Mouse (Mus musculus): Measurements from ENCODE around the gene Dock6. TPM values are rescaled to one million over a fixed set of nuclear protein-coding genes. Genes with fewer than 3 reads are reported as not detected.
A peak's percentile ranks its signal among the peaks of the same experiment; 100 is the strongest.

The Dock6 gene
- total and polyA plus RNA-seq, 2 experiments from 2014 or later = 8.3 to 15.2 TPM

- Histone ChIP-seq H3K4me3 (ENCODE audit: low read depth, low read length) (peak overlapping the region; percentile 45; the same call in 1 of the 2 replicates), H3K9ac (no peak overlapping the region), H3K9me3 (ENCODE audit: low read length) (no peaks in the 10 kb centered on the region), H3K27ac (ENCODE audit: low read depth, low read length) (no peak overlapping the region), H3K27me3 (ENCODE audit: insufficient read depth, low read length) (no peaks in the 10 kb centered on the region), H3K4me1 (ENCODE audit: insufficient read depth) (no peaks in the 10 kb centered on the region), H3K4me2 (ENCODE audit: low read depth) (peak overlapping the region; percentile 85), H3K36me3 (ENCODE audit: insufficient read depth) (no peaks in the 10 kb centered on the region)
- no peak for TF ChIP-seq CTCF (IDR thresholded peaks at IDR 0.05; ENCODE audit: low read depth)
- no peak for ATAC-seq
- no peak for DNase-seq
- WGBS = 53% methylated on average over 3 of the region's 3 CpGs
Measured at GRCm38 (mm10) chr9:21799010-21799350, 53.5 kb downstream of the Dock6 start.

- WGBS = under 1% methylated on average over 44 of the region's 52 CpGs
- peak within 1 kb of the TSS; percentile 51 for H3K9ac ChIP-seq
Measured at GRCm38 (mm10) chr9:21798345-21799009, 54.0 kb downstream of the Dock6 start, which contains the start of gene Kank2. Kank2 (minus strand) TSS chr9:21798744.

DNA sequence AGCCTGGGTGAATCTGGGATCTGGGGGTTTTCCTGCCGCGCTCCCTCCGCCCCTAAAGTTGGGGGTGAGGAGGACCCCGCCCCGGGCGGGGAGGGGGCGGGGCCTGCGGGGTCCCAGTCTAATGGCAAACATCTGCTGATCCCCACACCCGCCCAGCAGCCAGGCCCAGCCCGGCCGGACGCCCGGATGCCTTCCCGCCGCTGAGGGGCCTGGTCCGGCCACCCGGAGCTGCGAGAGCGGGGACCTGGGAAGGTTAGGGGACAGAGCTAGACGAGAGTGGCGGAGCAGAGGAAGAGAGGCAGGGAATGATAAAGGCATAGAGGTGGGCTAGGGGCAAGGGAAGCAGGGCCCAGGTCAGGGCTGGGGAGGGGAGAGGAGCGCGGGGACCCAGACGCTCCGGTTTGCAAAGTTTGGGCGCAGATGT lies 54.5 kb downstream of the Dock6 start:
- no peak for TF ChIP-seq CTCF (IDR thresholded peaks at IDR 0.05; ENCODE audit: low read depth)
- no peak for DNase-seq

More at GRCm38 (mm10) chr9:21798345-21799009, 54.0 kb downstream of the Dock6 start, which contains the start of gene Kank2:
- TF ChIP-seq CTCF (IDR thresholded peaks at IDR 0.05; ENCODE audit: low read depth) = no peak
- Histone ChIP-seq H3K36me3 (ENCODE audit: insufficient read depth) (no peaks in the 10 kb centered on the region), H3K4me2 (ENCODE audit: low read depth) (peak within 1 kb of the TSS; percentile 85), H3K27ac (ENCODE audit: low read depth, low read length) (peak within 1 kb of the TSS; percentile 22; the same call in 1 of the 2 replicates), H3K4me3 (ENCODE audit: low read depth, low read length) (peak within 1 kb of the TSS; percentile 45), H3K4me1 (ENCODE audit: insufficient read depth) (no peaks in the 10 kb centered on the region), H3K9me3 (ENCODE audit: low read length) (no peaks in the 10 kb centered on the region), H3K27me3 (ENCODE audit: insufficient read depth, low read length) (no peaks in the 10 kb centered on the region)
- ATAC-seq (peak; percentile 73), DNase-seq (peak; percentile 64)

GRCm38 (mm10) chr9:21796919-21797318 lies 55.5 kb downstream of the Dock6 start:
- TF ChIP-seq CTCF (IDR thresholded peaks at IDR 0.05; ENCODE audit: low read depth) = no peak

More for the DNA sequence above, 54.5 kb downstream of the Dock6 start:
- H3K27me3 ChIP-seq (ENCODE audit: insufficient read depth, low read length) = no peaks in the 10 kb centered on the region
- 2% methylated on average over 25 of the region's 26 CpGs for WGBS
- ATAC-seq = no peak; the same call in none of the 2 replicates
- H3K27ac ChIP-seq (ENCODE audit: low read depth, low read length) = peak overlapping the region; percentile 22; the same call in 1 of the 2 replicates
- peak overlapping the region; percentile 45 for H3K4me3 ChIP-seq (ENCODE audit: low read depth, low read length)
- peak overlapping the region; percentile 85 for H3K4me2 ChIP-seq (ENCODE audit: low read depth)
- H3K9me3 ChIP-seq (ENCODE audit: low read length) = no peaks in the 10 kb centered on the region
- H3K9ac ChIP-seq = peak overlapping the region; percentile 51
- no peaks in the 10 kb centered on the region for H3K4me1 ChIP-seq (ENCODE audit: insufficient read depth)
- no peaks in the 10 kb centered on the region for H3K36me3 ChIP-seq (ENCODE audit: insufficient read depth)

DNA sequence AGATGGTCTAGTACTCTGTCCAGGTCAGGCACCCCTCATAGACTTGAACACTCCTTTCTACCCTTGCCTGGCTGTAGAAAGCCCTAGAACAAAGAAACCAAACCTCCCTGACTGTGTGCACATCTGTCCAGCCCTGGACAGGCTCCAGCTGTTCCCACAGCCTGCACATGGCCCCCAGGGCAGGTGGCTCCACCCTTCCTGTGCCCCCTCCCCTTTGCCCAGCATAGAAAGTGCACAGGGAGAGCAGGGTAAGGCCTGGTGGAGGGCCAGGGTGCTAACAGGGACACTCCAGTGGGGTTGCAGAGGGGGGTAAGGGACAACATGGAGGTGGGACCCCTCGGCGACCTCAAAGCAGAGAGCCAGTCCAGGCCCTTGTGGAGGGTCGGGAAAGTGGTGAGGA lies 56.2 kb downstream of the Dock6 start:
- no peaks in the 10 kb centered on the region for H3K9me3 ChIP-seq (ENCODE audit: low read length)
- H3K9ac ChIP-seq = no peak overlapping the region
- H3K4me2 ChIP-seq (ENCODE audit: low read depth) = no peak overlapping the region
- DNase-seq = no peak
- H3K27ac ChIP-seq (ENCODE audit: low read depth, low read length) = no peak overlapping the region
- TF ChIP-seq CTCF (IDR thresholded peaks at IDR 0.05; ENCODE audit: low read depth) = no peak
- WGBS = 76% methylated on average over 3 of the region's 3 CpGs
- no peaks in the 10 kb centered on the region for H3K27me3 ChIP-seq (ENCODE audit: insufficient read depth, low read length)
- no peaks in the 10 kb centered on the region for H3K4me1 ChIP-seq (ENCODE audit: insufficient read depth)
- ATAC-seq = no peak
- H3K4me3 ChIP-seq (ENCODE audit: low read depth, low read length) = no peak overlapping the region
- H3K36me3 ChIP-seq (ENCODE audit: insufficient read depth) = no peaks in the 10 kb centered on the region

More at GRCm38 (mm10) chr9:21796919-21797318, 55.5 kb downstream of the Dock6 start:
- ATAC-seq = no peak
- no peaks in the 10 kb centered on the region for H3K27me3 ChIP-seq (ENCODE audit: insufficient read depth, low read length)
- WGBS = 63% methylated on average over 3 of the region's 3 CpGs
- no peak overlapping the region for H3K4me2 ChIP-seq (ENCODE audit: low read depth)
- no peak overlapping the region for H3K4me3 ChIP-seq (ENCODE audit: low read depth, low read length)
- H3K4me1 ChIP-seq (ENCODE audit: insufficient read depth) = no peaks in the 10 kb centered on the region
- no peaks in the 10 kb centered on the region for H3K36me3 ChIP-seq (ENCODE audit: insufficient read depth)
- no peak for DNase-seq
- no peak overlapping the region for H3K27ac ChIP-seq (ENCODE audit: low read depth, low read length)
- no peak overlapping the region for H3K9ac ChIP-seq
- no peaks in the 10 kb centered on the region for H3K9me3 ChIP-seq (ENCODE audit: low read length)

DNA sequence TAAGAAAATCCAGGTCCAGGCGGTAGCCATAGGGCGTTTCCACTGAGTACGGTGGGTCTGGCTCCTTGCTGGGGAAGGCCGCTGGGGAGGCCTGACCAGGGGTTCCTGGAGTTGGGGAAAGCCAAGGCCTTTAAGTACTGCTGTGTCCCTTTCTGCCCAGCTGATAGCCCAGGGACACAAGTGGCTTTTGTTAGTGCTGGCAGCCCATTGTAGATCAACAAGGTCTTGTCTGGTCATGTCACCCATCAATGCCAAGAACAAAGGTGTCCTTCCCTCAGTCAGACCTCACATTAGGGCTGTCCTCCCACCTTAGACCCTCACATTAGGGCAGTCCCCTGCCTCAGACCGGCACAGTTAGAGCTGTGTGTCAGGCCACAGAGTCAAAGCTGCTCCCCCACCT lies 56.9 kb downstream of the Dock6 start:
- no peaks in the 10 kb centered on the region for H3K27me3 ChIP-seq (ENCODE audit: insufficient read depth, low read length)
- no peaks in the 10 kb centered on the region for H3K9me3 ChIP-seq (ENCODE audit: low read length)
- no peak for TF ChIP-seq CTCF (IDR thresholded peaks at IDR 0.05; ENCODE audit: low read depth)
- no peaks in the 10 kb centered on the region for H3K36me3 ChIP-seq (ENCODE audit: insufficient read depth)
- DNase-seq (no peak), ATAC-seq (no peak)
- no peak overlapping the region for H3K27ac ChIP-seq (ENCODE audit: low read depth, low read length)
- H3K4me1 ChIP-seq (ENCODE audit: insufficient read depth) = no peaks in the 10 kb centered on the region
- no peak overlapping the region for H3K9ac ChIP-seq
- WGBS = 84% methylated on average over 5 of the region's 5 CpGs
- no peak overlapping the region for H3K4me2 ChIP-seq (ENCODE audit: low read depth)
- H3K4me3 ChIP-seq (ENCODE audit: low read depth, low read length) = no peak overlapping the region

DNA sequence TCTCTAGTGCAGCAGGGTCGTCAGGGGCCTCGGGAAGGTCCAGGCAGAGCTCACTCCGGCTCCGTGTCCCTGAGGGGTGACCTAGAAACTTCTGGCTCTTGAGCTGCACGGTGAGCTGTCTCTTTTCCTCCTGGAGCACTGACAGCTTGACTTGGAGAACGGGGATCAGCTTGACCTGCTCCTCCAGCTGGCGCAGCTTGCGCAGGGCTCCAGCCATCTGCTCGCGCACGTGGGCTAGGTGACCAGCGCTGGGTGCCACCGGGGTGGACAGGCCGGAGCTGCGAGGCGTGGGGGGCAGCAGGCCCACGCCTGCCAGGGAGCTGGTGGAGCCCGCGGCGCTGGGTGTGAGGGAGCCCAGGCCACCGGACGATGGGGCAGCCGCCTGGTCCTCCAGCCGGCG lies 57.5 kb downstream of the Dock6 start:
- Histone ChIP-seq H3K9me3 (ENCODE audit: low read length) (no peaks in the 10 kb centered on the region), H3K4me3 (ENCODE audit: low read depth, low read length) (no peak overlapping the region), H3K4me1 (ENCODE audit: insufficient read depth) (no peaks in the 10 kb centered on the region), H3K4me2 (ENCODE audit: low read depth) (no peak overlapping the region), H3K27ac (ENCODE audit: low read depth, low read length) (no peak overlapping the region), H3K27me3 (ENCODE audit: insufficient read depth, low read length) (no peaks in the 10 kb centered on the region), H3K36me3 (ENCODE audit: insufficient read depth) (no peaks in the 10 kb centered on the region), H3K9ac (no peak overlapping the region)
- no peak for DNase-seq
- WGBS = 95% methylated on average over 25 of the region's 25 CpGs
- ATAC-seq = no peak
- TF ChIP-seq CTCF (IDR thresholded peaks at IDR 0.05; ENCODE audit: low read depth) = no peak

Measured in forebrain, postnatal 0 days (tissue).